Mouse (Mus musculus): ENCODE data around the gene Hoxd3.

- TF ChIP-seq CTCF (IDR thresholded peaks at IDR 0.05; ENCODE audit: borderline replicate concordance, control insufficient read depth, extremely low read depth, insufficient read depth, low read length, poor library complexity) = no peak
- no peak for TF ChIP-seq POLR2A (IDR thresholded peaks at IDR 0.05; ENCODE audit: control insufficient read depth, extremely low read depth, insufficient read depth, low read length, poor library complexity)
Observed at GRCm38 (mm10) chr2:74674881-74675665, 36.7 kb upstream of the Hoxd3 start, which contains the start of gene Hoxd12.
